Mouse (Mus musculus): ENCODE measurements around the gene Pax5. TPM values are rescaled to one million over a fixed set of nuclear protein-coding genes. Genes with fewer than 3 reads are reported as not detected.

Gene Pax5
- polyA plus RNA-seq, 1 experiment from 2014 or later: 3.3 TPM

DNA sequence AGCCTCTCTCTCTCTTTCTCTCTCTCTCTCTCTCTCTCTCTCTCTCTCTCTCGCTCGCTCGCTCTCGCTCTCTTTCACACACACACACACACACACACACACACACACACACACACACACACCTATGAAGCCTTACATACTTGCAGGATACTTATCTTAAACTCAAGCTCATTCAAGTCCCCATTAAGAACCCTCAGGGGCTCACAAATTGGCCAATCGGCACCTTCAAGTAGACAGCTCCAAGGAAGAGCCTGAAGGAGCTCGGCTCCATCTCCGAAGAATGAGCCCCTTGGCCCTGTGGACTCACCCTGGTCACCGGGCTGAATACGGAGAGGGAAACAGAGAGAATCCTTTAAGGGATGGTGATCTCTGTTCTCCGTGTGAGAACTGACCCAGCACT is 141.1 kb downstream of the Pax5 start:
- Histone ChIP-seq H3K4me2 (replicated peaks) (no peak overlapping the region), H3K4me1 (no peaks in the 10 kb centered on the region; the same call in 1 of the 2 replicates), H3K36me3 (no peaks in the 10 kb centered on the region), H3K4me3 (no peak overlapping the region), H3K9me3 (no peaks in the 10 kb centered on the region), H3K27me3 (replicated peaks) (0 out of 2 replicates have a peak, but pooled peaks cover 15% of the 10 kb centered on the region), H3K27ac (no peak overlapping the region), H3K9ac (no peak overlapping the region)
- WGBS: 84% methylated on average over 10 of the region's 10 CpGs
- ATAC-seq (ENCODE audit: low FRiP score, low read depth): no peak

GRCm38 (mm10) chr4:44568666-44569065 is 141.6 kb downstream of the Pax5 start:
- Histone ChIP-seq H3K4me1 (no peaks in the 10 kb centered on the region; the same call in 1 of the 2 replicates), H3K9ac (no peak overlapping the region), H3K27me3 (replicated peaks) (0 out of 2 replicates have a peak, but pooled peaks cover 15% of the 10 kb centered on the region), H3K4me2 (replicated peaks) (no peak overlapping the region), H3K36me3 (no peaks in the 10 kb centered on the region), H3K9me3 (no peaks in the 10 kb centered on the region), H3K4me3 (no peak overlapping the region), H3K27ac (no peak overlapping the region)
- ATAC-seq (ENCODE audit: low FRiP score, low read depth): no peak
- WGBS: 69% methylated on average over 10 of the region's 10 CpGs

GRCm38 (mm10) chr4:44566401-44566800 is 143.9 kb downstream of the Pax5 start:
- no peaks in the 10 kb centered on the region for H3K9me3 ChIP-seq
- H3K4me2 ChIP-seq (replicated peaks): no peak overlapping the region
- H3K27me3 ChIP-seq (replicated peaks): peaks cover 28% of the 10 kb centered on the region; the same call in 1 of the 2 replicates
- no peak overlapping the region for H3K4me3 ChIP-seq
- peaks cover 3% of the 10 kb centered on the region; the same call in 1 of the 2 replicates for H3K4me1 ChIP-seq
- no peak for ATAC-seq (ENCODE audit: low FRiP score, low read depth)
- H3K27ac ChIP-seq: no peak overlapping the region
- H3K9ac ChIP-seq: no peak overlapping the region
- no peaks in the 10 kb centered on the region for H3K36me3 ChIP-seq
- 77% methylated on average over 8 of the region's 8 CpGs for WGBS

- Histone ChIP-seq H3K9me3 (no peaks in the 10 kb centered on the region), H3K4me3 (no peak overlapping the region), H3K27ac (no peak overlapping the region), H3K27me3 (replicated peaks) (peaks cover 28% of the 10 kb centered on the region; the same call in 1 of the 2 replicates), H3K4me1 (peaks cover 13% of the 10 kb centered on the region), H3K36me3 (no peaks in the 10 kb centered on the region), H3K4me2 (replicated peaks) (no peak overlapping the region), H3K9ac (no peak overlapping the region)
- 79% methylated on average over 12 of the region's 12 CpGs for WGBS
- no peak for ATAC-seq (ENCODE audit: low FRiP score, low read depth)
Measured at GRCm38 (mm10) chr4:44565126-44566082, 144.9 kb downstream of the Pax5 start.

DNA sequence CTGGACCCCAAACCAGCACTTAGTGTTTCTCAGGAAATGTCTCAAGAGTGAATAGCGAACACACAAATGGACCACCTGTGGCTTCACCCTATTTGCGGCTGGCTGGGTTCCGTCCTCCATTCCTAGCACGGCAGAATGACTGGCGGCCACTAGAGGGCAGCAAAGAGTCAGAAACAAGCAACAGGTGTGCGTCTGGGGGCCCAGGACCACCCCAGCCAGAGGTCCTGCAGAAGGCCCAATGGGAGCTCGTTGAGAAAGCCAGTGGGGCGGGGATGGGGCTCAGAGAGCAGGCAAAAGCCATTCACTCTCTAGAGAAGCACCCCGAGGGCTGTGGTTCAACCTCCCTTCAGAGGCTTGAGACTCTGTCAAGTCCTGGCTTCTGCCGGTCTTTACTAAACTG is 145.7 kb downstream of the Pax5 start:
- no peak overlapping the region for H3K27ac ChIP-seq
- H3K9ac ChIP-seq: no peak overlapping the region
- WGBS: 4% methylated on average over 10 of the region's 10 CpGs
- no peak for ATAC-seq (ENCODE audit: low FRiP score, low read depth)
- no peak overlapping the region for H3K4me3 ChIP-seq
- H3K4me1 ChIP-seq: peaks cover 14% of the 10 kb centered on the region
- no peaks in the 10 kb centered on the region for H3K9me3 ChIP-seq
- peaks cover 32% of the 10 kb centered on the region; the same call in 1 of the 2 replicates for H3K27me3 ChIP-seq (replicated peaks)
- H3K36me3 ChIP-seq: no peaks in the 10 kb centered on the region
- H3K4me2 ChIP-seq (replicated peaks): no peak overlapping the region

GRCm38 (mm10) chr4:44560956-44561355 is 149.3 kb downstream of the Pax5 start:
- 0 out of 2 replicates have a peak overlapping the region, but pooled peaks have one; percentile 32 for H3K27ac ChIP-seq
- H3K4me1 ChIP-seq: peaks cover 31% of the 10 kb centered on the region
- H3K27me3 ChIP-seq (replicated peaks): peaks cover 25% of the 10 kb centered on the region; the same call in 1 of the 2 replicates

DNA sequence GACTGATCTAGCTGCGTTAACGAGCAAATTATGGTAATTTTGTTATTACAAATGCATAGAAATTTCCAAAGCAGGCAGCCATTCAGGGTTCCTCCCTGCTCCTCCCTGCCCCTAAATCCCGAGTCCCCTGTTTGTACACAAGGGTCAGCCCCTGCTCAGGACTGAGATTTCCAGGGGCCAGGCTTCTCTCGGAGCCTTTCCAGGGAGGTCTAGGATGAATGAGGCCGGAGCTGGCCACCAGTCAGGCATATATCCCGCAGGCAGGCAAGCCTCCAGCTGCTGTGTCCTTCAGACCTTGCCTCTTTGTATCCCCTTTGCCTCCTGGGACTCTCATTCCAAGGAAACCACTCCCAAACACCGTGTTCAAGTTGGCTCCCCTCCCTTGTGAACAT is 151.7 kb downstream of the Pax5 start:
- H3K4me3 ChIP-seq: no peak overlapping the region
- H3K9ac ChIP-seq: peak overlapping the region; percentile 59
- peak overlapping the region; percentile 87 for H3K4me2 ChIP-seq (replicated peaks)
- peak; percentile 41 for ATAC-seq (ENCODE audit: low FRiP score, low read depth)
- H3K9me3 ChIP-seq: no peaks in the 10 kb centered on the region
- H3K36me3 ChIP-seq: no peaks in the 10 kb centered on the region
- WGBS: 3% methylated on average over 7 of the region's 7 CpGs
- H3K27ac ChIP-seq: peak overlapping the region; percentile 81; the same call in 1 of the 2 replicates
- peaks cover 21% of the 10 kb centered on the region; the same call in 1 of the 2 replicates for H3K27me3 ChIP-seq (replicated peaks)
- peaks cover 31% of the 10 kb centered on the region for H3K4me1 ChIP-seq

More at GRCm38 (mm10) chr4:44560956-44561355, 149.3 kb downstream of the Pax5 start:
- 21% methylated on average over 8 of the region's 8 CpGs for WGBS
- Histone ChIP-seq H3K9ac (no peak overlapping the region), H3K36me3 (no peaks in the 10 kb centered on the region), H3K4me3 (no peak overlapping the region), H3K9me3 (no peaks in the 10 kb centered on the region), H3K4me2 (replicated peaks) (no peak overlapping the region; the same call in 1 of the 2 replicates)
- no peak for ATAC-seq (ENCODE audit: low FRiP score, low read depth)

- peaks cover 21% of the 10 kb centered on the region; the same call in 1 of the 2 replicates for H3K27me3 ChIP-seq (replicated peaks)
- peak overlapping the region; percentile 59 for H3K9ac ChIP-seq
- no peaks in the 10 kb centered on the region for H3K36me3 ChIP-seq
- peak overlapping the region; percentile 28 for H3K4me3 ChIP-seq
- peak overlapping the region; percentile 87 for H3K4me2 ChIP-seq (replicated peaks)
- peak overlapping the region; percentile 81 for H3K27ac ChIP-seq
- H3K4me1 ChIP-seq: peaks cover 31% of the 10 kb centered on the region
- WGBS: under 1% methylated on average over 36 of the region's 36 CpGs
- H3K9me3 ChIP-seq: no peaks in the 10 kb centered on the region
- peak; percentile 86 for ATAC-seq (ENCODE audit: low FRiP score, low read depth)
Measured at GRCm38 (mm10) chr4:44557815-44558563, 152.3 kb downstream of the Pax5 start.

- H3K9ac ChIP-seq: no peak overlapping the region
- peaks cover 29% of the 10 kb centered on the region for H3K4me1 ChIP-seq
- no peak overlapping the region for H3K4me3 ChIP-seq
- no peak for ATAC-seq (ENCODE audit: low FRiP score, low read depth)
- H3K36me3 ChIP-seq: no peaks in the 10 kb centered on the region
- no peak overlapping the region for H3K4me2 ChIP-seq (replicated peaks)
- H3K27ac ChIP-seq: no peak overlapping the region
- H3K27me3 ChIP-seq (replicated peaks): peaks cover 11% of the 10 kb centered on the region; the same call in 1 of the 2 replicates
- H3K9me3 ChIP-seq: no peaks in the 10 kb centered on the region
- WGBS: 92% methylated on average over 9 of the region's 9 CpGs
Measured at GRCm38 (mm10) chr4:44556586-44557281, 153.6 kb downstream of the Pax5 start.

DNA sequence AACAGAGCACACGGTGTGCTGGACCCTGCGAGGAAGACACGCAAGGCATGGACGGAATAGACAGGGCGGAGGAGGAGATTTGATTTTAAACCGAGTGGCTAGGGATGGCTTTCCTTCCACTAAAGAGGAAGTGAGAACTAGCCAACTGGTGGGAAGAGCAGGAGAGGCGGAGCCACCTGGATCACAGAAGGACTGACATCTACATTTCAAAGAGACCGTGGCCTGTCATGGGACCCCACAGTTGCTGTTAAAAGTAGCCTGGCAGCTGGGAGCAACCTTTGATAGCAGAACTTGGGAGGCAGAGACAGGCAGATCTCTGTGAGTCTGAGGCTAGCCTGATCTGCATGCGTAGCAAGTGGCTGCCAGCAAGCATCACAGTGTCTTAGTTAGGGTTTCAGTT is 154.7 kb downstream of the Pax5 start:
- no peak for ATAC-seq (ENCODE audit: low FRiP score, low read depth)
- H3K27me3 ChIP-seq (replicated peaks): 0 out of 2 replicates have a peak, but pooled peaks cover 7% of the 10 kb centered on the region
- 83% methylated on average over 9 of the region's 9 CpGs for WGBS

GRCm38 (mm10) chr4:44551470-44551869 is 158.8 kb downstream of the Pax5 start:
- no peak overlapping the region for H3K9ac ChIP-seq
- ATAC-seq (ENCODE audit: low FRiP score, low read depth): no peak

More for the DNA sequence above, 154.7 kb downstream of the Pax5 start:
- Histone ChIP-seq H3K4me3 (no peak overlapping the region), H3K4me1 (peaks cover 19% of the 10 kb centered on the region), H3K27ac (no peak overlapping the region), H3K4me2 (replicated peaks) (no peak overlapping the region), H3K9ac (no peak overlapping the region), H3K36me3 (no peaks in the 10 kb centered on the region), H3K9me3 (no peaks in the 10 kb centered on the region)

More at GRCm38 (mm10) chr4:44551470-44551869, 158.8 kb downstream of the Pax5 start:
- Histone ChIP-seq H3K4me1 (no peaks in the 10 kb centered on the region), H3K27me3 (replicated peaks) (no peaks in the 10 kb centered on the region), H3K9me3 (no peaks in the 10 kb centered on the region), H3K4me3 (no peak overlapping the region), H3K36me3 (no peaks in the 10 kb centered on the region), H3K4me2 (replicated peaks) (no peak overlapping the region), H3K27ac (peak overlapping the region; percentile 10; the same call in 1 of the 2 replicates)
- 53% methylated on average over 12 of the region's 12 CpGs for WGBS
